Mouse (Mus musculus): ENCODE measurements around the gene Nkx2-1. TPM values are rescaled to one million over a fixed set of nuclear protein-coding genes. Genes with fewer than 3 reads are reported as not detected.
"Not testable (repeated sequence)": the region's sequence is repeated elsewhere in the genome, so short reads cannot be mapped to it uniquely, and the experiment has no call there.

Nkx2-1 gene
- polyA plus RNA-seq, 1 experiment from 2014 or later = not detected

DNA sequence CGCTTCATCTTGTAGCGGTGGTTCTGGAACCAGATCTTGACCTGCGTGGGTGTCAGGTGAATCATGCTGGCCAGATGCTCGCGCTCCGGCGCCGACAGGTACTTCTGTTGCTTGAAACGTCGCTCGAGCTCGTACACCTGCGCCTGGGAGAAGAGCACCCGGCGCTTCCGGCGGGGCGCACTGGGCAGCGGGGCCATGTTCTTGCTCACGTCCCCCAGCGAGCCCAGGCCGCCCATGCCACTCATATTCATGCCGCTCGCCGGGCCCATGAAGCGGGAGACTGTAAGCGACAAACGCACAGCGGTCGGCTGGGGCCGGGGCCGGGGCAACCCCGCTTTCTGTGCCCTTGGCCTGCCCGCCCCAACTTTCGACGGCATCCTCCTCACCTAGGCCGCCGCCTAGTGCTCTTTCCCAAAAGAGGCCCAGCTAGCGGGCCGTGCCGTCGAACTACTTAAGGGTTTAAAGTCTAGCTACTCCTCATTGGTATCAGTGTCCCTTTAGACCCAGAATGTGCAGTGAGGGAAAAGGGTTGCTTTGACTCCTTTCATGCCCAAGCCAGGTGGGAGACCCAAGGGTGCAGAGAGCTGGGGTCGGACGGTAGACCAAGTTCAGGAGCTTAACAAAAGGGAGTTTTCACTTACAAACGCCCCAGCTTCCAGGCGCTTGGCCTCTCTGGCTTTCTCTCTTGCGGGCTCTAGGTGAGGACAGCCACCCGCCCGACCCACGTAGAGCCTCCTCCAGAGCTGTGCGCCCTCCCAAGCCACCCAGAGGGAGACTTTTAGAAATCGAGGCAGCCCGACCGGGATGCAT lies 3.0 kb downstream of the Nkx2-1 start:
- Histone ChIP-seq H3K9ac (replicated peaks) (no peak overlapping the region), H3K36me3 (no peaks in the 10 kb centered on the region), H3K27ac (no peak overlapping the region), H3K9me3 (no peaks in the 10 kb centered on the region), H3K4me3 (replicated peaks) (peak overlapping the region; percentile 31), H3K4me2 (peak overlapping the region; percentile 40), H3K27me3 (peaks cover 96% of the 10 kb centered on the region), H3K4me1 (replicated peaks) (peaks cover 22% of the 10 kb centered on the region)
- ATAC-seq (ENCODE audit: insufficient number of reproducible peaks, insufficient read depth, low FRiP score, low TSS enrichment, low read depth) = no peak
- under 1% methylated on average over 54 of the region's 54 CpGs for WGBS

DNA sequence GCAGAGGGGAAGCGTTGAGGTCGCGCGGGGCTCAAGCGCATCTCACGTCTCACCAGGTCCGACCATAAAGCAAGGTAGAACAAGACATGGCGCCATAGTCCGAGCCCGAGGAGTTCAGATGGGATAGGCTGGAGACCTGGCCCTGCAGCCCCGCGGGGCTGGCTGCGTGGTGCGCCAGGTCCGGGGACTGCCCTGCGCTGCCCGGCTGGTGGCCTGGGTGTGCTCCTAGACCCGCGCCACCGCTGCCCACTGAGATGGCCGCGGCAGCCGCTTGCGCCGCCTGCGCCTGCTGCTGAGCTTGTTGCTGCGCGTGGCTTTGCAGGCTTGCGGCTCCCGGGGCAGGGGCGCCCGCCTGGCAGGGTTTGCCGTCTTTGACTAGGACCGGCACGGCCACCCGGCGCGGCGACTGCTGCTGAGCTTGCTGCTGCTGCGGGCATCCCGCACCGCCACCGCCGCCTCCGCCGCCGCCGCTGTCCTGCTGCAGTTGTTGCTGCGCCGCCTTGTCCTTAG lies 3.7 kb downstream of the Nkx2-1 start:
- peak overlapping the region; percentile 31 for H3K4me3 ChIP-seq (replicated peaks)
- no peak overlapping the region for H3K27ac ChIP-seq
- H3K36me3 ChIP-seq = no peaks in the 10 kb centered on the region
- ATAC-seq (ENCODE audit: insufficient number of reproducible peaks, insufficient read depth, low FRiP score, low TSS enrichment, low read depth) = no peak
- peak overlapping the region; percentile 40 for H3K4me2 ChIP-seq
- H3K27me3 ChIP-seq = peaks cover 96% of the 10 kb centered on the region
- no peak overlapping the region for H3K9ac ChIP-seq (replicated peaks)
- 0% methylated on average over 45 of the region's 50 CpGs for WGBS
- peaks cover 22% of the 10 kb centered on the region for H3K4me1 ChIP-seq (replicated peaks)
- H3K9me3 ChIP-seq = no peaks in the 10 kb centered on the region

DNA sequence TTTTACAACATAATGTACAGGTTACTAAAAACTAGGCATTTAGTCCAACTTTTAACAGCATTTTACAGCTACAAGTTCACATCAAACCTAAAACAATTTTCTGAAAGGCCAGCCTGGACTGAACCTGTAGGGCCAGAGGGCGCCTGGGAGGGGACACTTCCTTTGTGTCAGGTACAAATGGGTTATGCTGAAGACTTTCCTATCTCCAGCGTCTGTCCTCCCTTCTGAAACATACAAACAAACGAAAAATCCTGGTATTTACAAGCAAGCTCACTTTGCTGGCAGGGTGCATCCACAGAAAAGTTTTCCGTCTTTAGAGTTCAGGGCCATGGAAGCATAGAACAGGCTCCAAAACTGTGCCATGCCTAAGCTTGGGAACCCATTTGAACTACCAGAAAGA lies 4.6 kb downstream of the Nkx2-1 start:
- Histone ChIP-seq H3K4me2 (no peak overlapping the region), H3K9me3 (no peaks in the 10 kb centered on the region), H3K36me3 (no peaks in the 10 kb centered on the region), H3K9ac (replicated peaks) (no peak overlapping the region), H3K27me3 (peaks cover 94% of the 10 kb centered on the region), H3K27ac (no peak overlapping the region), H3K4me1 (replicated peaks) (peaks cover 22% of the 10 kb centered on the region), H3K4me3 (replicated peaks) (no peak overlapping the region)
- no peak for ATAC-seq (ENCODE audit: insufficient number of reproducible peaks, insufficient read depth, low FRiP score, low TSS enrichment, low read depth)
- 2% methylated on average over 4 of the region's 4 CpGs for WGBS

- 3% methylated on average over 3 of the region's 3 CpGs for WGBS
- peaks cover 22% of the 10 kb centered on the region for H3K4me1 ChIP-seq (replicated peaks)
- no peak overlapping the region for H3K4me2 ChIP-seq
- H3K27ac ChIP-seq = no peak overlapping the region
- H3K9ac ChIP-seq (replicated peaks) = no peak overlapping the region
- no peaks in the 10 kb centered on the region for H3K36me3 ChIP-seq
- no peak for ATAC-seq (ENCODE audit: insufficient number of reproducible peaks, insufficient read depth, low FRiP score, low TSS enrichment, low read depth)
- no peaks in the 10 kb centered on the region for H3K9me3 ChIP-seq
- no peak overlapping the region for H3K4me3 ChIP-seq (replicated peaks)
- peaks cover 94% of the 10 kb centered on the region for H3K27me3 ChIP-seq
Observed at GRCm38 (mm10) chr12:56531051-56531620, 5.6 kb downstream of the Nkx2-1 start.

GRCm38 (mm10) chr12:56529931-56530330 lies 6.8 kb downstream of the Nkx2-1 start:
- H3K4me2 ChIP-seq = no peak overlapping the region
- ATAC-seq (ENCODE audit: insufficient number of reproducible peaks, insufficient read depth, low FRiP score, low TSS enrichment, low read depth) = no peak
- no peak overlapping the region for H3K9ac ChIP-seq (replicated peaks)
- H3K27me3 ChIP-seq = peaks cover 91% of the 10 kb centered on the region
- 1% methylated on average over 3 of the region's 3 CpGs for WGBS
- no peak overlapping the region for H3K27ac ChIP-seq
- no peaks in the 10 kb centered on the region for H3K36me3 ChIP-seq
- peaks cover 15% of the 10 kb centered on the region for H3K4me1 ChIP-seq (replicated peaks)
- H3K9me3 ChIP-seq = no peaks in the 10 kb centered on the region
- no peak overlapping the region for H3K4me3 ChIP-seq (replicated peaks)

- Histone ChIP-seq H3K36me3 (no peaks in the 10 kb centered on the region), H3K4me1 (replicated peaks) (peaks cover 8% of the 10 kb centered on the region; the same call in 1 of the 2 replicates), H3K9ac (replicated peaks) (no peak overlapping the region), H3K27me3 (peaks cover 91% of the 10 kb centered on the region), H3K9me3 (no peaks in the 10 kb centered on the region), H3K4me2 (no peak overlapping the region), H3K4me3 (replicated peaks) (no peak overlapping the region), H3K27ac (no peak overlapping the region)
- no peak for ATAC-seq (ENCODE audit: insufficient number of reproducible peaks, insufficient read depth, low FRiP score, low TSS enrichment, low read depth)
- WGBS = under 1% methylated on average over 36 of the region's 36 CpGs
Observed at GRCm38 (mm10) chr12:56528881-56529681, 7.6 kb downstream of the Nkx2-1 start.

GRCm38 (mm10) chr12:56528034-56528570 lies 8.6 kb downstream of the Nkx2-1 start:
- no peak overlapping the region for H3K4me3 ChIP-seq (replicated peaks)
- ATAC-seq (ENCODE audit: insufficient number of reproducible peaks, insufficient read depth, low FRiP score, low TSS enrichment, low read depth) = no peak
- no peak overlapping the region for H3K9ac ChIP-seq (replicated peaks)
- H3K27ac ChIP-seq = no peak overlapping the region
- peaks cover 90% of the 10 kb centered on the region for H3K27me3 ChIP-seq
- no peaks in the 10 kb centered on the region for H3K36me3 ChIP-seq
- H3K9me3 ChIP-seq = no peaks in the 10 kb centered on the region
- no peak overlapping the region for H3K4me2 ChIP-seq
- peaks cover 3% of the 10 kb centered on the region; the same call in 1 of the 2 replicates for H3K4me1 ChIP-seq (replicated peaks)
- under 1% methylated on average over 8 of the region's 8 CpGs for WGBS

- no peak overlapping the region for H3K9ac ChIP-seq (replicated peaks)
- no peak overlapping the region for H3K4me3 ChIP-seq (replicated peaks)
- no peak overlapping the region for H3K27ac ChIP-seq
- H3K4me1 ChIP-seq (replicated peaks) = no peaks in the 10 kb centered on the region
- no peak overlapping the region for H3K4me2 ChIP-seq
- peaks cover 92% of the 10 kb centered on the region for H3K27me3 ChIP-seq
- no peak for ATAC-seq (ENCODE audit: insufficient number of reproducible peaks, insufficient read depth, low FRiP score, low TSS enrichment, low read depth)
- H3K36me3 ChIP-seq = no peaks in the 10 kb centered on the region
- 27% methylated on average over 4 of the region's 4 CpGs for WGBS
- no peaks in the 10 kb centered on the region for H3K9me3 ChIP-seq
Observed at GRCm38 (mm10) chr12:56527071-56527470, 9.6 kb downstream of the Nkx2-1 start.

GRCm38 (mm10) chr12:56525219-56525797 lies 11.4 kb downstream of the Nkx2-1 start:
- not testable (repeated sequence) for H3K4me1 ChIP-seq (replicated peaks); H3K4me2 ChIP-seq; H3K27ac ChIP-seq; H3K4me3 ChIP-seq (replicated peaks); H3K36me3 ChIP-seq; H3K9me3 ChIP-seq; H3K9ac ChIP-seq (replicated peaks)
- 0 out of 2 replicates have a peak, but pooled peaks have one; percentile 63 for ATAC-seq (ENCODE audit: insufficient number of reproducible peaks, insufficient read depth, low FRiP score, low TSS enrichment, low read depth)
- 6% methylated on average over 9 of the region's 16 CpGs for WGBS
- H3K27me3 ChIP-seq = peaks cover 92% of the 10 kb centered on the region

- WGBS = 5% methylated on average over 14 of the region's 14 CpGs
- H3K9ac ChIP-seq (replicated peaks) = no peak overlapping the region
- no peak for ATAC-seq (ENCODE audit: insufficient number of reproducible peaks, insufficient read depth, low FRiP score, low TSS enrichment, low read depth)
- H3K4me2 ChIP-seq = no peak overlapping the region
- peaks cover 92% of the 10 kb centered on the region for H3K27me3 ChIP-seq
- no peaks in the 10 kb centered on the region; the same call in 1 of the 2 replicates for H3K4me1 ChIP-seq (replicated peaks)
- H3K27ac ChIP-seq = no peak overlapping the region
- H3K4me3 ChIP-seq (replicated peaks) = no peak overlapping the region
- H3K9me3 ChIP-seq = no peaks in the 10 kb centered on the region
- no peaks in the 10 kb centered on the region for H3K36me3 ChIP-seq
Observed at GRCm38 (mm10) chr12:56524201-56524600, 12.5 kb downstream of the Nkx2-1 start.
